Mouse (Mus musculus): ENCODE measurements around the gene Arsg.
A peak's percentile ranks its signal among the peaks of the same experiment; 100 is the strongest.

Gene Arsg

DNA sequence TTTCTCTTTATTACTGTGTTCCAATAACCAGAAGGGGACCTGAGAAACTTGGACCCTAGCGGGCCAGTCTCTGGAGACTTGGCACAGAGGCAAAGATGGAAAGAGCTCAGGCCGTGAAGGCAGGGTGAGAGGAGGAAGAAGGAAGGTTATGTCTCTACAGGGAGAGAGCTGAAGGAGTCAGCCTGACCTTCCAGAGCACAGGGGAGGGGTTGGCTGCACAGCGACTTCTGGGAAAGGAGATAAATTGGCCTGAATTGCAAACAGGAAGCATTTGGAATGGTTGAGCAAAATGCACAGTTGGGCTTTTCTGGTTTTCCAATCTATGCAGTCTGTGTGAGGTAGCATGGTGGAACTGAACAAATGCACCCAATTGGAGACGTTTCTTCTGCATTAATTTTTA lies 143.6 kb downstream of the Arsg start:
- no peak for DNase-seq (ENCODE audit: low spot score in 2 of 2)

GRCm38 (mm10) chr11:109619055-109619454 lies 145.9 kb downstream of the Arsg start:
- DNase-seq (ENCODE audit: low spot score in 2 of 2), result peak; percentile 32 to 40

DNA sequence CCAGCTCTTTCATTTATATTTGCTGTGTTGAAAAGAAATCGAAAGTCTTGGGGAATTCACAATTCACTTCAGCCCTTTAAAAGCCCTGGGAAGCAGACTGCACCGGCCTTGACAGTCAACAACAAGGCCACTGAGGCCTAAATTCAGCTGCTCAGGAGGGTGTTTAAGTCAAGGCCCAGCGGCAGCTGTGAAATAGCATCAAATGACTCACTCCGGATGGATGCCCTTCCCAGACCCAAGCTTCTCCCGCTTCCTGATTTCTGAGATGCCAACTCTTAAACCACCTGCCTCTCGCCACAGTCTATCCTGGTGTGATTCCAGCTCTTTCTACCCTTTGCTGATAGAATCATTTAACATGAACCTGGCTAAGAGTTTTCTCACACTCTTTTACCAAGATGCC lies 147.2 kb downstream of the Arsg start:
- no peak for DNase-seq (ENCODE audit: low spot score in 2 of 2)

DNA sequence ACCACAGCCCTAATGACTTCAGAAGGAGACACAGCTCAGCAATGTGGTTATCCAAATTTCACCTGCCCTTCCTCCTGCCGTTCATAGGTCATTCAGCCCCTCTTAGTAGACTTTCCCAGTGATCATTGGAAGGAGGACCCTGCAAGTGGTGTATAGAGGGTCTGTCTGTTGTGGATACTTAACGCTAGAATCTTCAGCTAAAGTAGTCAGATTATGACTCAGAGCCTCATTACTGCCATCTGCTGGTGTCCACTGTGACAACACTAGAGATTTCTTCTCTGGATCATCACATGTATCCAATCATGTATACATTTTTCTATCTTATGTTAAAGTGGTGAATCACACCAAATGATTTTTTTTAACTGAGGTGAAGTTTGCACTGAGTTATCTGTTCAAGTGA lies 148.0 kb downstream of the Arsg start:
- DNase-seq (ENCODE audit: low spot score in 2 of 2), result no peak

- no peak for DNase-seq (ENCODE audit: low spot score in 2 of 2)
Observed at GRCm38 (mm10) chr11:109622518-109623037, 149.4 kb downstream of the Arsg start.

Data from spleen, postnatal 36 days (tissue).